Mouse (Mus musculus): ENCODE results near the gene Adgrl1. TPM values are rescaled to one million over a fixed set of nuclear protein-coding genes. Genes with fewer than 3 reads are reported as not detected.

The Adgrl1 gene
- polyA plus RNA-seq, 1 experiment from 2014 or later: 7.1 TPM

Small RNA genes within 50 kb of the gene (microRNA-seq; reads per million reads assigned to microRNA genes)
- gene Gm44330 (not detected), gene Gm44450 (not detected)

Other genes starting within 250 kb of the Adgrl1 start
- gene Gipc1, start 247.4 kb upstream of the Adgrl1 start, polyA plus RNA-seq (2015; fragmentation: Nextera tagmentation; extraction: Ambion mirVana): 127 and 141 TPM in 2 replicates
- gene Ptger1, start 233.4 kb upstream of the Adgrl1 start, polyA plus RNA-seq (2015; fragmentation: Nextera tagmentation; extraction: Ambion mirVana): 0.45 and 0.84 TPM in 2 replicates
- 15.4 and 22.1 TPM in 2 replicates for gene Pkn1, start 200.9 kb upstream of the Adgrl1 start, polyA plus RNA-seq (2015; fragmentation: Nextera tagmentation; extraction: Ambion mirVana)
- gene Ddx39, start 184.9 kb upstream of the Adgrl1 start, polyA plus RNA-seq (2015; fragmentation: Nextera tagmentation; extraction: Ambion mirVana): 107 and 135 TPM in 2 replicates
- 31.2 and 38.7 TPM in 2 replicates for gene Adgre5, start 158.8 kb upstream of the Adgrl1 start, polyA plus RNA-seq (2015; fragmentation: Nextera tagmentation; extraction: Ambion mirVana)
- 0.76 and 0.93 TPM in 2 replicates for gene Gm10644, start 55.1 kb downstream of the Adgrl1 start, polyA plus RNA-seq (2015; fragmentation: Nextera tagmentation; extraction: Ambion mirVana)
- gene Asf1b, start 55.4 kb downstream of the Adgrl1 start, polyA plus RNA-seq (2015; fragmentation: Nextera tagmentation; extraction: Ambion mirVana): 55.8 and 63.3 TPM in 2 replicates
- 246 and 260 TPM in 2 replicates for gene Prkaca, start 72.9 kb downstream of the Adgrl1 start, polyA plus RNA-seq (2015; fragmentation: Nextera tagmentation; extraction: Ambion mirVana)
- 5.6 and 5.9 TPM in 2 replicates for gene Samd1, start 97.6 kb downstream of the Adgrl1 start, polyA plus RNA-seq (2015; fragmentation: Nextera tagmentation; extraction: Ambion mirVana)
- gene 1700067K01Rik, start 101.4 kb downstream of the Adgrl1 start, polyA plus RNA-seq (2015; fragmentation: Nextera tagmentation; extraction: Ambion mirVana): 0.74 and 0.90 TPM in 2 replicates
- 0.31 and 0.57 TPM in 2 replicates for gene 2210011C24Rik, start 112.1 kb downstream of the Adgrl1 start, polyA plus RNA-seq (2015; fragmentation: Nextera tagmentation; extraction: Ambion mirVana)
- gene Palm3, start 121.4 kb downstream of the Adgrl1 start, polyA plus RNA-seq (2015; fragmentation: Nextera tagmentation; extraction: Ambion mirVana): 1.2 and 1.9 TPM in 2 replicates
- gene Il27ra, start 142.5 kb downstream of the Adgrl1 start, polyA plus RNA-seq (2015; fragmentation: Nextera tagmentation; extraction: Ambion mirVana): 5.4 and 6.6 TPM in 2 replicates
- 0.39 TPM in 1 of 2 replicates, not detected in the other for gene Rln3, start 144.9 kb downstream of the Adgrl1 start, polyA plus RNA-seq (2015; fragmentation: Nextera tagmentation; extraction: Ambion mirVana)
- gene Gm10643, start 165.0 kb downstream of the Adgrl1 start, polyA plus RNA-seq (2015; fragmentation: Nextera tagmentation; extraction: Ambion mirVana): 0.71 and 1.3 TPM in 2 replicates
- 4.5 and 7.4 TPM in 2 replicates for gene Rfx1, start 166.7 kb downstream of the Adgrl1 start, polyA plus RNA-seq (2015; fragmentation: Nextera tagmentation; extraction: Ambion mirVana)
- 4.6 and 6.8 TPM in 2 replicates for gene Dcaf15, start 204.7 kb downstream of the Adgrl1 start, polyA plus RNA-seq (2015; fragmentation: Nextera tagmentation; extraction: Ambion mirVana)
- gene Podnl1, start 225.9 kb downstream of the Adgrl1 start, polyA plus RNA-seq (2015; fragmentation: Nextera tagmentation; extraction: Ambion mirVana): 0.04 and 0.29 TPM in 2 replicates
- gene Cc2d1a, start 247.8 kb downstream of the Adgrl1 start, polyA plus RNA-seq (2015; fragmentation: Nextera tagmentation; extraction: Ambion mirVana): 11.9 and 18.7 TPM in 2 replicates
- gene 4930432K21Rik, start 247.9 kb downstream of the Adgrl1 start, polyA plus RNA-seq (2015; fragmentation: Nextera tagmentation; extraction: Ambion mirVana): 0.60 and 0.77 TPM in 2 replicates